Mouse (Mus musculus) kidney, postnatal 0 days (tissue): ENCODE measurements at regions not wholly inside any gene's neighbourhood (a gene's known extent, or its start where the extent isn't known, plus 50 kb on each side); places are given as distances from the start of the nearest gene placed in this dataset.

Experiments used
- ATAC-seq: fragments of 200-750 bp; cut with Nextera tagmentation; replicated peaks from 2 replicates; pipeline ENCODE4 v1.8.0; 2017; ENCODE audit warnings: low read depth, moderate number of reproducible peaks, moderate TSS enrichment, moderate library complexity; ENCODE audit not compliant: low FRiP score
- DNase-seq: peaks from one replicate; pipeline ENCODE4 v3.0.0-alpha.2; 2016; ENCODE audit warnings: low spot score
- H3K27ac ChIP-seq: fragments of 300-500 bp; sonication (generic); 2 replicates; pipeline ENCODE4 v1.5.1; 2014; ENCODE audit warnings: mild to moderate bottlenecking
- H3K27me3 ChIP-seq: fragments of 300-500 bp; sonication (generic); 2 replicates; pipeline ENCODE4 v1.6.1; 2014; ENCODE audit warnings: low read length, mixed read lengths; ENCODE audit not compliant: insufficient read depth
- H3K36me3 ChIP-seq: fragments of 300-500 bp; sonication (generic); 2 replicates; pipeline ENCODE4 v1.6.1; 2014; ENCODE audit warnings: low read length, mixed read lengths; ENCODE audit not compliant: insufficient read depth
- H3K4me1 ChIP-seq: fragments of 300-500 bp; sonication (generic); replicated peaks from 2 replicates; pipeline ENCODE4 v1.6.1; 2014; ENCODE audit warnings: antibody characterized with exemption, low read length, mixed read lengths; ENCODE audit not compliant: insufficient read depth
- H3K4me2 ChIP-seq: fragments of 300-500 bp; sonication (generic); 2 replicates; pipeline ENCODE4 v1.6.1; 2014; ENCODE audit warnings: mild to moderate bottlenecking, low read length, moderate library complexity, mixed read lengths
- H3K4me3 ChIP-seq: fragments of 300-500 bp; sonication (generic); replicated peaks from 2 replicates; pipeline ENCODE4 v1.5.1; 2014; ENCODE audit warnings: low read depth, low read length
- H3K9ac ChIP-seq: fragments of 300-500 bp; sonication (generic); 2 replicates; pipeline ENCODE4 v1.6.1; 2014; ENCODE audit warnings: low read depth, low read length
- H3K9me3 ChIP-seq: fragments of 300-500 bp; sonication (generic); replicated peaks from 2 replicates; pipeline ENCODE4 v1.6.1; 2016; ENCODE audit warnings: low read length, inconsistent platforms, mixed read lengths
- CTCF ChIP-seq: IDR thresholded peaks from 2 replicates; pipeline ENCODE4 v1.5.1; 2016; ENCODE audit warnings: antibody characterized with exemption, low read depth, mild to moderate bottlenecking, moderate library complexity
- WGBS: fragments of 180-500 bp; shearing (Covaris S2); extraction: QIAGEN DNeasy Blood & Tissue Kit; methylation state at CpG from one replicate; pipeline ENCODE4 v1.1.7; 2014; 5-methylcytosine and 5-hydroxymethylcytosine counted together

DNA sequence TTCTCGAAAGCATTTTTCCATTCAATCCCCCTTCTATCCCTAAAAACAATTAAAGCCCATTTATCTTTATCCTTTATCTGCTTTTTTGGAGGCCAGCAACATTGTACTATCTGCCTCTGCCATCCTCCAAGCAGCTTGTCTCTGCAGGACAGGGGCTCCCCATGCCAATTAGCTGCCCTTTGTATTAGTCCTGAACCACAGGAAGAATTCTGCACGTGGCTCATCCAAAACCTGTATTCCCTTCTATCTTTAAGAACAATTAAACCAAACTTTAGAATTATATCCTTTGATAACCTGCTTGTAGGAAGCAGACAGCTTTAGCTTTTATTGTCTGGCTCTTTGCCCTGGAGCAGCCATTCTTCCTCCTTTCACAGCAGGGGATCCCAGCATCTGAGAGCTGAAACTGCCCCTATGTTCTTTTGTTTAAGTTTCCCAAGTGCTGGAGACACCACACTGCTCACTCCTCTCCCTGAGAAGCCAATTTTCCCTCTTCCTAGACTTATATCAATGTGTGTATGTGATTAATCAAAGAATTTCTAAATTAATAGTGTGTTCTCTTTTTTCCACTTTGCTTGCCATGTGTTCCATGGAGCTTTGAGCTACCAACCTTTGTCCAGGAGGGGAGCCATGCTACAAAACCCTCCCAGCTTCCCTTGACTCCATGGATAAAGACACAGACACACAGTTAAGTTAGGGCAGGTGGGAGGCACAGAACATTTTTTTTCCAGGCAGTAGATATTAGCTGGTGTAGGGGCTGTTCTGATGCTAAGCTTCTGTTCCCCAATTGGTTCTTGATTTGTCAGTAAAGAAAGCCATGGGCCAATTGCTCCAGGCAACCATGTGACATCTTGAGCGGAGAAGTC lies 256.6 kb upstream of the Sema3a start:
- ATAC-seq (no peak), DNase-seq (no peak)
- Histone ChIP-seq H3K4me1 (no peaks in the 10 kb centered on the region), H3K9me3 (no peaks in the 10 kb centered on the region), H3K9ac (no peak overlapping the region), H3K4me2 (no peak overlapping the region), H3K27me3 (no peaks in the 10 kb centered on the region), H3K27ac (no peak overlapping the region), H3K36me3 (no peaks in the 10 kb centered on the region), H3K4me3 (no peak overlapping the region)
- 54% methylated on average over 3 of the region's 3 CpGs for WGBS
- no peak for TF ChIP-seq CTCF

DNA sequence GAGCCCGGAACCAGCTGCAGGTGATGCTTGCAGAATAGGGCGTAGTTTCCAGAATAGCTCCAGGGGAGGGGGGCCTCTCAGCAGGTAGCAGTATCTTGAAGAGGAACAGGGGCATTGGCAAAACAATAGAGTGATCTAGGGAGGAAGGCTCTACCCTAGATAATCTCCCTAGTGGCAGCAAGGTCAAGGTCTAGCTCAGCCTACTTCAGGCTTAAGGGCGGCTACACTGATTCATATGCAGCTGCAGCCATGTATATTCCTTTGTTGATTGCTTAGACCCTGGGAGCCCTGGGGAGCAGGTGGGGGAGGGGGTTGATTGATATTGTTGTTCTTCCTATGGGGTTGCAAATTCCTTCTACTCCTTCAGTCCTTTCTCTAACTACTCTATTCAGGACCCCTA lies 252.3 kb upstream of the Sema3a start:
- no peak overlapping the region for H3K27ac ChIP-seq
- TF ChIP-seq CTCF, result no peak
- no peak overlapping the region for H3K4me2 ChIP-seq
- H3K36me3 ChIP-seq, result no peaks in the 10 kb centered on the region
- no peak overlapping the region for H3K4me3 ChIP-seq
- no peak overlapping the region for H3K9ac ChIP-seq
- DNase-seq (no peak), ATAC-seq (no peak)
- no peaks in the 10 kb centered on the region for H3K4me1 ChIP-seq
- H3K9me3 ChIP-seq, result no peaks in the 10 kb centered on the region
- H3K27me3 ChIP-seq, result no peaks in the 10 kb centered on the region
- WGBS, result 96% methylated on average over 3 of the region's 3 CpGs

DNA sequence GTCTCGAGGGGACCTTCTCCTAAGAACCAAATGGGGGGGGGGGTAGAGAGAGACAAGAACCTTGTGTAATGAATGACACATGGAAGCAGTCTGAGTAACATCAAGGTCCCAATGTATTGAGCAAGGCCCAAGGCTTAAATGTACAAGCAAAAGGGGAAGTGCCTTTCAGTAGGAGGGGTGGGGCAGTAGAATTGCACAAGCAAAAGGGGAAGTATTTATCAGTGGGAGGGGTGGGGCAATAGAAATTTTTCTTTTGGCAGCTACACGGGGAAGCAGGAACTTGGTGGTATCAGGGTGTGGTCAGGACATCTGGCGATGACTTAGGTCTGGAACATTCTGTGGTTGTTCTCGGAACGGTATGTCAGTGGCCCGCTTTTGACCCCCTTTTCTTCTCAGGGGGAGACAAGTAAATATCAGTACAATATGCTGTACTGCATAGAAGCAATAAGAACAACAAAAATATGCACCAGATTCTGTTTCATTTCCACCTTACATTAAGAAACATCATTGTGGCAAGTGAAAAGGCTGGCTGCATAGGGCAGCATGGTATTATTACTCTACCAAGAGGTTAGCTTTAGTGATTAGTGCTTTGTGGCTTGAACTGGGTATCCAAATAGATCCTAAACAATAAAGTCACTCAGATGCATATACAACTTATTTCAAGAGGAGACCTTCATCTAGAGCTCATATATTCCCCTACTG lies 247.5 kb upstream of the Sema3a start:
- DNase-seq (no peak), ATAC-seq (no peak)
- Histone ChIP-seq H3K9me3 (no peaks in the 10 kb centered on the region), H3K36me3 (no peaks in the 10 kb centered on the region), H3K27ac (no peak overlapping the region), H3K4me2 (no peak overlapping the region), H3K27me3 (no peaks in the 10 kb centered on the region), H3K4me1 (no peaks in the 10 kb centered on the region), H3K4me3 (no peak overlapping the region), H3K9ac (no peak overlapping the region)
- no peak for TF ChIP-seq CTCF
- WGBS, result 87% methylated on average over 6 of the region's 6 CpGs

DNA sequence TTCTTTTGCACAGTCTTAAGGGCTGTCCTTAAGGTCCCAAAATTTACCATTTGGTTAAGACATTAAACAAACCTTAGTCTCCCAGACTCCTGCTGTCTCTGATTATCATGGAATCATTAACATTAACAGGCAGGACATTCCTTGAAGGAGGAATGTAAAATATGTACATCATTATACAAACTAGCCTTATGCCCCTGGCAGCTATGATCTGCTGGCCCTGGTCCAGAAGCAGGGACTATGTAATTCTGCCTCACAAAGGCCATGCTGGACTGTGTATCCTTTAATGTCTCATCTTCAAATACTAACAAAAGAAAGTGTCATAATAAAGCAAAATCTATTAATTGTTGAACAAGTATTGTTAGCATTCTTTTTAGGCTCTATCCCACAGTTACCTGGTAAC lies 232.9 kb upstream of the Sema3a start:
- TF ChIP-seq CTCF, result no peak
- H3K4me3 ChIP-seq, result no peak overlapping the region
- DNase-seq (no peak), ATAC-seq (0 out of 2 replicates have a peak, but pooled peaks have one; percentile 25)
- H3K9me3 ChIP-seq, result no peaks in the 10 kb centered on the region
- no peaks in the 10 kb centered on the region for H3K36me3 ChIP-seq
- H3K9ac ChIP-seq, result no peak overlapping the region
- no peaks in the 10 kb centered on the region for H3K27me3 ChIP-seq
- no peak overlapping the region for H3K4me2 ChIP-seq
- no peak overlapping the region for H3K27ac ChIP-seq
- H3K4me1 ChIP-seq, result no peaks in the 10 kb centered on the region

DNA sequence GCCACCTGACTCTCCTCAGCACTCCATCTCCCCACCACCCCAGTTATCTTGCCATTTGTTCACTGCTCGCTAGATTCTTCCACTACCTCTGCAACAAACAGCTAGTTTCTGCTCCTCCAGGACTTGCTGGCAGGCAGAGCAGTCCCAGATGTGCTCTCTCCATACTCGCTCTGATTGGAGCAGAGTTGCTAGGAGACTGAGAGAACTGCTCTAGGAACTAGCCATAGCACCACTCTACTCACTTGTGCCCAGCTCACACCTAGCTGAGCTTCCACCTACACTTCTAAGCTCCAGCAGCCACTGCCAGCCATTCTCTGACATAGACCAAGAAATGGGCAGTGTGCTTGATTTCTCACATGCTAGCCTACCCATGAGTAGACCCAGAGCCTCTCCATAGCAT lies 230.6 kb upstream of the Sema3a start:
- no peak for ATAC-seq
- no peak overlapping the region for H3K4me2 ChIP-seq
- H3K36me3 ChIP-seq, result no peaks in the 10 kb centered on the region
- 49% methylated on average over 2 of the region's 2 CpGs for WGBS
- no peaks in the 10 kb centered on the region for H3K4me1 ChIP-seq
- TF ChIP-seq CTCF, result no peak
- no peak for DNase-seq
- H3K4me3 ChIP-seq, result no peak overlapping the region
- H3K9me3 ChIP-seq, result no peaks in the 10 kb centered on the region
- H3K27me3 ChIP-seq, result no peaks in the 10 kb centered on the region
- H3K27ac ChIP-seq, result no peak overlapping the region
- H3K9ac ChIP-seq, result no peak overlapping the region

DNA sequence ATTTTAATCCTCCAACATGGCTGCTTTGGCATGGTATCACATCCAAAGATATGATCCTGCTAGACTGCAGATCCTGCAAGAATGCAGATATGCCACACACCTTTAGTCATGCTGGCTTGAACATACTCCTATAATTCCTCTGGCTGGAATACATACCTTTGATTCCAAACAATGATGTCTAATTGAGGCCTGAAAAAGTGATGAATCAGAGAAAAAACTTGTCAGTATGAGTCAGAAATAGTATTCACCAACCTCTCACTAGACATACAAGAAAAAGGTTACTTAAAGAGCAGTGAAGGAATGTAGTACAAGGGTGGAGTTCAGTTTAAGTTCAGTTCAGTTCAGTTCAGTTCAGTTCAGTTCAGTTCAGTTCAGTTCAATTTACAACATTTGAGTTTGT lies 214.5 kb upstream of the Sema3a start:
- no peak overlapping the region for H3K4me3 ChIP-seq
- no peaks in the 10 kb centered on the region for H3K27me3 ChIP-seq
- DNase-seq, result no peak
- H3K4me1 ChIP-seq, result no peaks in the 10 kb centered on the region
- no peak overlapping the region for H3K27ac ChIP-seq
- H3K9ac ChIP-seq, result no peak overlapping the region
- no peaks in the 10 kb centered on the region for H3K9me3 ChIP-seq
- ATAC-seq, result no peak
- no peaks in the 10 kb centered on the region for H3K36me3 ChIP-seq
- no peak for TF ChIP-seq CTCF
- H3K4me2 ChIP-seq, result no peak overlapping the region
